Mouse (Mus musculus): Measurements from ENCODE around the gene Dennd5b.
"Not testable (repeated sequence)": the region's sequence is repeated elsewhere in the genome, so short reads cannot be mapped to it uniquely, and the experiment has no call there.

The Dennd5b gene

DNA sequence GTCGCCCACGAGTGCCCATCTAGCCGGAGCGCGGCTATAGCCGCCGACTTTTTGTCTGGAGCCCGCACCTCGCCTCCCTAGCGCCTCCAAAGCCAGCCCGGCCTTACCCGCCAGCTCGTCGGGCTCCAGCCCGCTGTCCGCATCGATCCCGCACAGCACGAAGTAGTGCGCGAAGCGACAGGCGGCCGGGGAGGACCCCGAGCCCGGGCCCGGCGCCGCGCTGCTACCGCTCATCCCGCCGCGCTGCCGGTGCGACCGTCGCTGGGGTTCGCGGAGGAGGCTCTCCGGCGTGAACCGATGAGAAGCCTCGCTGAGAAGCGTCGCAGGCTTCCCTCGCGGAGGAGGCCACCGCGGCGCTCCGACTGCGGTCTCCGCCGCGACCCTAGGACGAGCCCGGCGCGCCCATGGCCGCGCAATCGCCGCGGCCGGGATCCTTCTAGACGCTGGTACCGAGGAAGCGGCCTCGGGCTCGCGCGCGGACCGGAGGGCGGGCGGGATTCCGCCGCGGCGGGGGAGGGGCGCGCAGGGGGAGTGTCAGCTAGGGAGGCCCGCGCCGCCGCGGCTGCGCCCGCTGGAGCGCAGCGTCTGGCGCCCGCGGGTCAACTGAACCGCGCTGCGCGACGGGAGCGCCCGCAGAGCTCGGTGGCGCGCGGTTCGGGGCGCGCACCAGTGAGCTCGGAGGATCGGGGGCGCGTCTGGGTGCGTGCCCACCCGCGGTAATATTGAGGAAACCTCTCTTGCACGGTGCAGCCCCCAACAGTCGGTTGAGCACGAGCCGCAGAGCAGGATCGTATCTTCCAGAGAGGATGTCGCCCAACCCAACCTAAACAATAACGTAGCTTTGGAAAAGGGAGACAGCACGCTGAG lies at the start of gene Dennd5b:
Gene Dennd5b, minus strand, starts transcription at position 605 of the 867 bp plus-strand sequence.
- peak; percentile 80 for DNase-seq (ENCODE audit: low spot score in 2 of 2)

DNA sequence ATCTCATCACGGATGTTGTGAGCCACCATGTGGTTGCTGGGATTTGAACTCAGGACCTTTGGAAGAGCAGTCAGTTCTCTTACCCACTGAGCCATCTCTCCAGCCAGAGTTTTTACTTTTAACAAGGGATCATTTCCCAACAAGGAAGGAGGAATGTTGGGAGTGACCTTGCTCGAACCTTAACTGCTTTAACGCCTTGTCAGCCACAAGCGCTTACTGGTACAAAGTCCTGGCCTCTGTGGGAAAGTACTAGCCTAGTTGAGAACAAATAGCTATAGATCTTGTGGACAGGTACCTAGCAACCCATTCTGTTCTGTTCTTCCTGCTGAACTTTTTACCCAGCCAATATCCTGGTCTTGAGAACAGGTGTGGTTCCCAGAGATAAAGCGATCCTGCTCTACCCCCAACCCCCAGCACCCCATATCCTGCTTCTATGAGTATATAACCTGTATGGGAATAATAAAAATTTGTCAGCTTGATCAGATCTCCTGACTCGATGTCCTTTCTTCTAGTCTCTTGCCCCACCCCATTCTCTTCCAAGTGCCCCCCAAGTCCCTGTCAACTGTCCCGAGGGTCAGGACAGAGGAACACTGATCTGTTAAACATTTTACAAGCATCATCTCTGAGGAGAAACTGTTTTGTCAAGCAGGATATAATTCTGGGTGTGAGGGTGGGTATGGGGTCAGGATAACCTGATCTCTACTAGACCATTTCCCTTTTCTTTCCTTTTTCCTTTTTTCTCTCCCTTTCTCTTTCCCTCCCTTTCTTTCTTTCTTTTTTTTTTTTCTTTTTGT lies 47.2 kb upstream of the Dennd5b start:
- DNase-seq (ENCODE audit: low spot score in 2 of 2): no peak

DNA sequence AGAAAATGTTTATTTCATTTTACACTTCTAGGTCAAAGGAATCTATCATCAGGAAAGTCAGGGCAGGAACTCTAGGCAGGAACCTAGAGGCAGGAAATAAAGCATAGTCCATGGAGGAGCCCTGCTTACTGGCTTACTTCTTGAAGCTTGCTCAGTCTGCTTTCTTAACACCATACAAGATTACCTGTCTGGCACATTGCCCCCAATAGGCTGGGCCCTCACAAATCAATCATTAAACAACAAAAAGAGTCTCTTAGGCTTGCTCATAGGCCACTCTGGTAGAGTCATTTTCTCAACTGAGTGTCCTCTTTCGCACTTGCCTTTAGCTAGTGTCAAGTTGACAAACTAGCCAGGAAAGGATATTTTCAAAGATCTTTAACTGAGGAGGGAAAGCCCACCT lies 43.7 kb upstream of the Dennd5b start:
- no peak for DNase-seq (ENCODE audit: low spot score in 2 of 2)

DNA sequence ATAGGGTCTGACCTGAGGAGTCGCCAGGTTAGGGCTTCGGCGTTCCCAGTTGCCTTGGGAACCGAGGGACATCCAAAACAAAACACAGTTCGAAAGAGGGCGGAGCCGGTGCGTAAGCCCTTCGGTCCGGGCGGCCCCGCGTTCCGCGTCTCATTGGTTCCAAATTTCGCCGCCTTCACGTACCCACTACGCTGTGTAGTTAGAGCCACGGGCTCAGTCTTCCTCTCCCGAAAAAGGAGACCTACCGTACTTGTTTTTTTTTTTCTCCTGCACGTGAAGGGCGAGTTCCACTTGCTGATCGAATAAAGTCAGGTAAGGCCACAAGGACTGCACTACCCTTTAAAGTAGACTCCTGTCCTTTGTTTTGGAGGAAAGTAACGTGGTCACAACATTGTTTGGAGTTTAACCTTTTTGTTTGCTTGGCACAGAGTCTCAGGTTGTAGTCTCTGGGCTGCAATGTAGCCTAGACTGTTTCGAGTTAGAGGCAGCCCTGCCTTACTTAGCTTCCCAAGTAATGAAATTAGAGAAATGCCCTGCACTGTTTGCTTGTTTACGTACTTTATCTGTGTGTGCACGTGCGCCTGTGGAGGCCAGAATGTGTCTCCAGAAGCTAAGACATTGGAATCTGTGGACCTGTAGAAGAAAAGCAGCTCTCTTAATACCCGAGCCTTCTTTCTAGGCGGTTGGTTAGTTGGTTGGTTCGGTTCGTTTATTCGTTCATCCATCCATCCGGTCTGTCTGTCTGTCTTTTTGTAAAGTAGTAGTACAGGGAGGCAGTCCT lies 40.1 kb upstream of the Dennd5b start:
- peak; percentile 44 to 68 for DNase-seq (ENCODE audit: low spot score in 2 of 2)

DNA sequence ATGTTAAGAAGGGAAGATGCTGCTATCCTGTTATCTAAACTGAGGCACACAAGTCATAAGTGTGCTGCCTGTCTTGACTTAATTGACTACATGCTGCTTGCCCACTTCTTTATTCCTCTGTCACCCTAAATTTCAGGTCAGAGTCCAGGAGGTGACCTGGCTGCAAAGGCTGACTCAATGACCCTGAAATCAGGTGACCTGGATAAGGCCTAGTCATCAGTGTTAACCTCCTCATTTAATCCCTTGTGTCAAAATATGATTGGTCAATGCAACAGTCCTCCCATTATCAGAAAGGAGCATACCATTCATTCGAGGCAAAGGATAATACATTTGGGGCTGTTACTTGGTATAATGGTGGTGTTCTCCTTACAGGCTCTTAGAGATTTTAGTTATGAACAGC lies 38.0 kb upstream of the Dennd5b start, which contains the start of gene Etfbkmt:
Gene Etfbkmt, plus strand, starts transcription at position 379 of the 400 bp plus-strand sequence.
- DNase-seq (ENCODE audit: low spot score in 2 of 2): no peak

DNA sequence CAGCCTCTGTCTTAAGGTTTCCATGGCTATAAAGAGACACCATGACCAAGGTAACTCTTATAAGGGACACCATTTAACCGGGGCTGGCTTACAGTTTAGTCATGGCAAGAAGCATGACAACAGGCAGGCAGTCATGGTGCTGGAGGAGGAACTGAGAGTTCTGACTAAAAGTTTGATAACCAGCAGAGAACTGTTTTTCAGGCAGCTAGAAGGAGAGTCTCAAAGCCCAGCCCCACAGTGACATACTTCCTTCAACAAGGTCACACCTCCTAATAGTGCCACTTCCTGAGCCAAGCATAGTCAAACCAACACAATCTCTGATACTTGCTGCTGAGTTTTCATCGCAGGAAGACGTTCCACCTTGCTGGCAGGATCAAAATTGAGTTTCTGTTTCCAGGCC lies 37.5 kb upstream of the Dennd5b start:
- no peak for DNase-seq (ENCODE audit: low spot score in 2 of 2)

DNA sequence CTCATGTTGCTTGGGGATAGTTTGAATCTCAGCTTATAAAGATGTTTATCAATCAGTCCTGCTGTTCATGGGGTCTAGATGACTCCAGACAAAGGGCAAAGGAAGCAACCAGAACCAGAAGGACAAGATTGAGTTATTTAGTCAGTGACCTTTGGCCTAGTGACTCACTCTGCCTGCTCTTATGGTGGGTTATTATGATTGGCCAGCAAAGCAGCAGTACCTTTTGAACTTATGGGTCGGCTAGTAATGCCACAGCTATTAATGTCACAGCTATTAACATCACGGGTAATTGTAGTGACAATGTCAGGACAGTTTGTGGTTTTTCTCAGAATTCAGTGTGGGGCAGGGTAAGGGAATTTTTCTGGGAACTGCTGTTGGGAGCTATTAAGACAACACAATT lies 36.5 kb upstream of the Dennd5b start:
- DNase-seq (ENCODE audit: low spot score in 2 of 2): no peak

DNA sequence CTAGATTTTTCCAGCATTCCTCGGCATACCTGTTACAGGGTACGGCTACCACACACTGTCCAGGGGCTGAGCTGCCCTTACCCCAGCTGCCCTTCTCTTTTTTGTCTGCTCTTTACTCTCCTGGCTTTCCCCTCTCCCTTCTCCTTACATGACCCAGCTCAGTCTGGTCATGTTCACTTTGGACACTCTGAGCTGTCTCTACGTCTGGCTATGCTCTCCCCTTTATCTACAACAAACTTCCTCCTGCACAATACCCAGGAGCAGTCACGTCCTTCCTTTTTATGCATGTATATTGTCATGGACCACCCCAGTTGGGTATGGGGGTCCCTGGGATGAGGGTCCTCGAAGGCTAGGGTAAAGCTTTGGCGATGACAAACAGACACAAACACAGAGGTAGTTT lies 34.2 kb upstream of the Dennd5b start:
- no peak for DNase-seq (ENCODE audit: low spot score in 2 of 2)

DNA sequence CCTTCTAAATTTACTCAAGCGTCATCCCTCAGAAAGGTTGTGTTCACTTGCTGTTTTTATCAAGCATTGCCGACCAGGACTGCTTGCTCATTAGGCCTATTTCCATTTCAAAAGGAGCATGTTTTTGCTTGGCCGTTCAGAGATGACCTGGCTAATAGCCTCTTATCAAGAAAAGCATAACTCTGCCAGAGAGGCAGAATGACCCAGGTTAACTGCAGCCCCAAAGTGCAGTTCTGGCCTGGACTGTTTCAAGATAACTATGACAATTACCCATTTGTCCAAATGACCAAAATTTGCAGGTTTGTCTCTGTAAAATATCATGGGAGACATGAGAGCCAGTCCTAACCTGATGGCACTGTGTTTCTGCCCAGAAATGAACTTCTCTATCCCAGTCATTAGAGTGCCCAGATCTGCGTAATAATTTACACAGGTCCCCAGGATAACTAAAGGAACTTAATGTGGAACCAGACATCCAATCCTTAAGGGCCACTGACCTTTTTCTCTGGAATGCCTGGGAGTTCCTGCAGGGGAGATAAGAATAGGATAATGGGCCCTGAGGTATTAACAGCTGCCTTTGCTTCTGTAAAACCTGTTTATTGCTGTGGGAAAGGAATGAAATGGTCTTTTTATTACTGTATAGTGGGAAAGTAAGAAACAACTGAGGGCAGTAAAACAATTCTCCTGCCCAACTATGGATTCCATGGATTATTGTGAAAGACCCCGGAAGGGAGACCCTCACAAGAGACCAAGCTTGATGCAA lies 33.1 kb upstream of the Dennd5b start:
- no peak for DNase-seq (ENCODE audit: low spot score in 2 of 2)

DNA sequence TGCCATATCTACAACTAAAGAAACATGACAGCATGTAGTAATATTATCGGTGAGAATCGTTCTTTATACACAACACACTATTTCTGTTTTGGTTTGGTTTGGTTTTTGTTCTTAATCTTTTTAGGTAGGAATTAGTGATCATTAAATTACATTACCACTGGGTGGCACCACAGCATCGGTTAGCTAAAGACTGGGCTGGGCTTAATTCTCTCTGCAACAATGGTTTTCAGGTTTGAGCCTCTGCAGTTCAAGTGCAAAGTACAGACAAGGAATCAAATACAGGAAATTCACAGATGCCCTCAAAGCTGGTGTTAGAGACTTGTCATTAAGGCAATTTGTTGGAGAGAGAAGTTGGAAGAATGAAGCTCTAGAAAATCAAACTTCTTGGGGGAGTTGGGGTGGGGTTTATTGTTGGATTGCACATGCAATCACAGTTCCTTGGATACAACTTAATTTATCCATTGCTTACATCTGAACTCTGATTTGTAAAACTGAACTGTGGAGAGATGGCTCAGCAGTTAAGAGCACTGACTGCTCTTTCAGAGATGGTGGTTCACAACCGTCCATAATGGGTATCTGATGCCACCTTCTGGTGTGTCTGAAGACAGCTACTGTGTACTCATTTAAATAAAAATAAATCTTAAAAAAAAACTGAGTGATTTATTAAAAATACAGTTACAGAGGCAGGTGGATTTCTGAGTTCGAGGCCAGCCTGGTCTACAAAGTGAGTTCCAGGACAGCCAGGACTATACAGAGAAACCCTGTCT lies 31.0 kb upstream of the Dennd5b start:
- DNase-seq (ENCODE audit: low spot score in 2 of 2): no peak

DNA sequence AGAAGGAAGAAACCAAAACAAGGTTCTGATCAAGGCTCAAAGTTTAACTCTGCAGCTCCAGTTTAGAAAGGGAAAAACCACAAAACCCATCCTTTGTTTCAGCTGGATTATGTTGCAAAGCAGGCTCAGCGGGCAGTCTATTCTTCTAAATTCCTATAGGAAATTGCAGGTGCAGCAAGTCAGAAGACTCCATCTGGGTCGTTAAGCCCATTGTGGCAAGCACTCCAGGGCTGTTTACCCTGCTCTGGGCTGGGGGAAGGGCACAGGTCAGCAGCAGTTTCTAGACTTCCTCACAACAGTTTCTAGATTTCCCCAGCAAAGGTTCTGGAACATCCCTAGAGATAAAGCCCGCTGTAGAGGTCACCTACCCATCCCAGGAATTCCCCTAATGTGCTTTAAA lies 29.6 kb upstream of the Dennd5b start:
- no peak for DNase-seq (ENCODE audit: low spot score in 2 of 2)

DNA sequence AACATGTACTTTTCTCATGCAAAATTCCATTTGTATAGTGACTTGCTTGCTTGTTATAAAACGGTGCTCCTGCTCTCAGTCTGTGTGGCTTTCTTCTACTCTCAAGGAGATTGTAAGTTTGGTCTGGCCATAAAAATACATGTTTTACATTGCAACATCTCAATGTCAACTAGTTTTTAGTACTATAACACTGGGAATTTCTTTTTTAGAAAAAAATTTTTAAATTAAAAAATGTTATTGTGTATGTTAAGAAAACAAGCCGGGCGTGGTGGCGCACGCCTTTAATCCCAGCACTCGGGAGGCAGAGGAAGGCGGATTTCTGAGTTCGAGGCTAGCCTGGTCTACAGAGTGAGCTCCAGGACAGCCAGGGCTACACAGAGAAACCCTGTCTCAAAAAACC lies 28.4 kb upstream of the Dennd5b start, which contains the start of gene Gm10203:
Gene Gm10203, plus strand, starts transcription at position 301 of the 400 bp plus-strand sequence.
- DNase-seq (ENCODE audit: low spot score in 2 of 2): not testable (repeated sequence)

DNA sequence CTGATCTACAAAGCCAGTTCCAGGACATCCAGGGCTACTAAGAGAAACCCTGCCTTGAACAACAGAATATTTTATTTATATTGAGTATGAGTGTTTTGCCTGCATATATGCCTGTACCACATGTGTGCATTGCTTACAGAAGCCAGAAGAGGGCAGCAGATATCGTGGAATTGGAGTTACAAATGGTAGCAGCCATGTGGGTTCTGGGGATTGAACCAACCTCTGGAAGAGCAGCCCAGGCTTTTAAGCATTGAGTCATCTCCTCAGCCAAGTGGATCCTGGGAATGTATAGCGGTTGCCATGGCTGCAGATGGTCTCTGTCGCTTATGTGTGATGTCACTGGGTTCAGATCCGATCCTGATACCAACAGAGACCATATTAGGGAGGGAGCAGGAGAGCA lies 25.2 kb upstream of the Dennd5b start:
- peak in 1 of 2 experiments; percentile 14 for DNase-seq (ENCODE audit: low spot score in 2 of 2)

DNA sequence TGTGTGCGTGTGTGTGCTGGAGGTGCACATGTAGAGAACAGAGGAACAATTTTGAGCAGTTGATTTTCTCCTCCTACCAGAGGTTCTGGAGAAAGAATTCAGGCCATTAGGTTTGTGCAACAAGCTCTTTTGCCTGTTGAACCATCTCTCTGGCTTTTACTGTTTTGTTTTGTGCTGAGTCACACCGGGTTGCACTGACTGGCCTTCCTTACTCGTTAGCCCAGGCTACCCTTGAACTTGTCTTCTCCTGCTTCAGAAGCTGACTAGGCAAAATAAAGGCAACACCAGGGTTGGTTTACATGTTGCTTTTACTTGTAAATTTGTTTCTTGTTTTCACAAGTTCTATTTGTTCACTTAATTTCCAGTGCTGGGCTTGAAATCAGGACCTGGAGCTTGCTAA lies 21.6 kb upstream of the Dennd5b start:
- DNase-seq (ENCODE audit: low spot score in 2 of 2): no peak

DNA sequence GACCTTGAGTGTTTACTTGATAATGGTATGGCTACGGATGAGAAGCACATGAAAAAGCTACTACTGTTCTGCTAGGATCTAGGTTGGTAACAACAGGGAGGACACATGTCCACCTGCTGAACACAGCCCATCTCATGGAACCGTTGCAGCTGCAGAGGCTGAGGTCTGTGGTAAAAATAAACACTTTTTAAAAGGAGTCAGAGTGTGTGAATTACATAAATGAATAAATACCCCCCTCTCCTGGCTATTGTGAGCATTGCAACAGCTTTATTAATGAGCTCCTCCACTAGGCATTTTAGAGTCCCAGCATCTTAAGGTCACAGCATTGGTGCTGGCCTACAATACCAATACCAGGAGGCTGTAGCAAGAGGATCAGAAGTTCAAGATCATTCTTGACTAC lies 18.4 kb upstream of the Dennd5b start:
- DNase-seq (ENCODE audit: low spot score in 2 of 2): peak; percentile 14 to 17

DNA sequence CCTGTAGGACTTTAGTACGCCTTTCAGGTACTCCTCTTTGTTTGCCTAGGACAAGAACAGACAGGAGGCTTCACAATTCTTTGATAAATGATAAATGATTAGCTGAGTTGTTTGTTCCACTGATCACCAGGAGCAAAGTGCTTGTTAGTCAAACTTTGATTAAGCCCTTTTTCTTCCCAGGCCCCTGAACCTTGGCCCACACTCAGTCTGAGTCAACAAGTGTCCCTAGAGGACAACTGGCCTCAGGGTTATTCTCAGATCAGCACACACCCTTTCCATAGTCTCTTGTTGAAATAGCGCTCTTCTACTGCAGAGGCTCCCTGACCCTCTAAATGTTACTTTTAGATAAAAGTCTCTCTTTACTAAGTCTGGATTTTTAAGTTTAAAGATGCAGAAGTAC lies 17.5 kb upstream of the Dennd5b start:
- no peak for DNase-seq (ENCODE audit: low spot score in 2 of 2)

DNA sequence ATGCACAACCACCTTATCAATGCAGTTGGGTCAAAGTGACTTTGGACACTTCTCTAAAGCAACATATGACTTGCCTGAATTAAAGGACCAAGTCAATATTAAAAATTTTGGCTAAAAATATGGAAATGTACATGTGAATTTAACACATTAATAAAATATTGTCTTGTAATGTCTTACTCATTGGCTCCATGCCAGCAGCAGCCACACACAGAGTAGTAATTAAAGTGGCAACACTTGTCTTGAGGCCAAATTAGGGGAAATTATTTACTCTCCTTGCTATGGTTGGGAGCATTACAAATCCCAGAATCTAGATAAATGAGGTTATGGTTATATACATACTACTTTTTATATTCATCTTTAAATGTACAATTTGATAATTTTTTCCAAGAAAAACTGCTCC lies 15.5 kb upstream of the Dennd5b start:
- DNase-seq (ENCODE audit: low spot score in 2 of 2): no peak

DNA sequence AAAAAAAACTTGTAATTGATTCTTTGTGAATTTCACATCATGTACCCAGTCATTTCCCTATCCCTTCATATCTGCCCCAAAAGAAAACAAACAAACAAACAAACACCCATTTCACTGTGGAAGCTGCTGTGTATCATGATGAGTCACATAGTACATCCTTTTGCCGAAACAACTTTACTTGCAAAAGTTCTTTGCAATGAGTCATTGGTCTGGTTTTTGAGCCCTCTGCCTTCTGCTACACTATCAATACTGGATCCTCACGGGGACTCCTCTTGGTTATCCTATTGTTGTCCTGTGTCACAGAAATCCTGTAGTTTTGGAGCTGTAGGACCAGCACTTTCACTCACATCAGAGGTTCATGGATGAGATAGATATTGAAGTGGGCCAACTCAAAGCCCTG lies 7.4 kb upstream of the Dennd5b start:
- DNase-seq (ENCODE audit: low spot score in 2 of 2): no peak

DNA sequence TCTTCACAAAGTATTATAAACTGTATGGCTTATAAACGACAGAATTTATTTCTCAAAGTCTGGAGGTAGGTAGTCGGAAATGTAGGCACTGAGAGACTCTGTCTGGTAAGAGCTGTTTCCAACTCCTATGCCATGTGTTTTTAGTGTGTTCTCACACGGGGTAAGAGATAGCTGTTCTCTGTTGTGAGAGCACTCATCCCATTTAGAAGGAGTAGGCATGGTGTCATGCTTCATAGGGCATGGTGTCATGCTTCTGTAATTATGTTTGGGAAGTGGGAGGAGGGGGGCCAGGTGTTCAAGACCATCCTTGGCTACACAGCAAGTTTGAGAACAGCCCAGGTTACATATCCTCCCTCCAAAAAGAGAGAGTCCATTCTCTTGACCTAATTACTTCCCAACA lies 6.1 kb upstream of the Dennd5b start:
- DNase-seq (ENCODE audit: low spot score in 2 of 2): no peak

DNA sequence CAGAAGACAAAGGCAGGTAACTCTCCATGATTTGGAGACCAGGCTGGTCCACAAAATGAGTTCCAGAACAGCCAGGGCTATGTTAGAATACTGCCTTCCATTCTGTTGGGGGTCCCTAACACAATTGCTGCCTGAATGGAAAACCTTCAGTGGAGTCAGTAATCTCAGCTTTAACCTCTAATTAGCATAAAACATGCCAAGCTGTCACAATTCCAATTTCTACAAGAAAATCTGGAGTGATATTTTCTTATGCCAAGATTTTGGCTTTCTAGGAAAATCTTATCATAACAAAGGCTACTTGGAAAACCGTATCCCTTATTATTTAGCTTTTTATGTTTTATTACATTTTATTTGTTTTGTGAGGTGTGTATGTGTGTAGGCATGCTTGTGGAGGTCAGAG lies 2.0 kb upstream of the Dennd5b start:
- DNase-seq (ENCODE audit: low spot score in 2 of 2): no peak

DNA sequence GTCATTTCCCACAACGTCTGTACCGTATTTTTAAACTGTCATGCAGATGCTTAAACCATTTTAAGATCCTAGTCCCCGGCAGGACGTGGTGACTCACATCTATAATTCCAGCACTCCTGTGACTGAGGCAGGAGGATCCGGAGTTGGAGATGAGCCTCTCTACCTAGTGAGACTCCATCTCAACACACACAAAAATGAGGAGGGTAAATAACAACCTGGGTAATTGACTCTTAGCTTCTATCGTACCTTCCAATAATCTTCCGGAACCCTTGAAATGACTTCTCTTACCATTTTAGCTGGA lies 413 bp upstream of the Dennd5b start:
- no peak for DNase-seq (ENCODE audit: low spot score in 2 of 2)

All from frontal cortex, postnatal 10 days (tissue).